Mouse (Mus musculus): ENCODE measurements around the gene Pole2. TPM values are rescaled to one million over a fixed set of nuclear protein-coding genes. Genes with fewer than 3 reads are reported as not detected.

The Pole2 gene
- polyA plus RNA-seq (2017; shearing (Covaris generic)), result 3.3 TPM

DNA sequence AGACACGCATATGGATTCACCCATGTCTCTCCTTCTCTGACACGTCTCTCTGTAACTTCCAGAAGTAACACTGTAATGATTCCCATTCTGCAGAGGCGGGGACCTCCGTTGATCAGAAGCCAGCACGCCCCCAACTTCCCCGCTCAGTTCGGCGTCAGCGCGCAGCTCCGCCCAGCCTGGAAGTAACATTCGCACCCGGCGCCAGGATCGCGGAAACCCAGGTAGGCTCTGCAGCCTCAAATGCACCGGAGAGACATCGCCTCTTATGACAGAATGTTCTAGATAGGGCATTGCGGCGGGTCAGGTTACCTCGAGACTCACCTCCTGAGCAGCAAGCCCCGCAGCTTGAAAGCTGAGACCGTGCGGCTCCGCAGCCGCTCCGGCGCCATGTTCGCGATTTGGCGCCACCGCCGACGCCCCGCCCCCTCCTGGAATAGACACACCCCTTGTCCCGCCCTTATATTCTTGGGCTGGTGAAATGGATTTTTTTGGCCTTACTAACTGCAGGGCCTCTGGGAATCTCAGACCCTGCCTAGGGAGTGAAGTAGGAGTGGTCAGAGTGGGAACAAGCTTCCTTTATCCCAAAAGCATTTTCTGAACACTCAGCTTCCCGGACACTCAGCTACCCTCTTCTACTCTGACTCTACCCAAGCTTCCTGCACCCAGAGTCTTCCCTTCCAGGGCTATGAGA, at the start of gene Pole2:
Pole2 (minus strand) TSS at position 420 of the 691 bp plus-strand sequence.

DNA sequence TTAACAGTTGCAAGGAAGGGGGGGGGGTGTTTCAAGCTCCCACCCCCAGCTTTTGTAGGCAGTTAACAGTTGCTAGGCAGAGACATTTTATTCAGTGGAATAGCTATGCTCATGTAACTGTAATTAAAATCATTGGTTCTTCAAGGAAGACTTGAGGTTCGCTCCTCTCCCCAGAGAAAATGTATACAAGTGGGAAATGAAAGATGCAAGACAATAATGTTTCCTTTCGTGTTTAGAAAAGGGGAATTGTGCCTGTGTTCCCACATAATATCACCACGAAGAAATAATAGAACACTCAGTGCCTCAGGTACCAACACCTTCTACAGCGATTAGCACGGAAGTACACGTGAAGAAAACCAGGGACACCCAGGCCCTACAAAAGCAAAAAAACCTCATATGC, 12.9 kb upstream of the Pole2 start, which contains the start of gene Klhdc1:
Klhdc1 (plus strand) TSS at position 301 of the 400 bp plus-strand sequence.

DNA sequence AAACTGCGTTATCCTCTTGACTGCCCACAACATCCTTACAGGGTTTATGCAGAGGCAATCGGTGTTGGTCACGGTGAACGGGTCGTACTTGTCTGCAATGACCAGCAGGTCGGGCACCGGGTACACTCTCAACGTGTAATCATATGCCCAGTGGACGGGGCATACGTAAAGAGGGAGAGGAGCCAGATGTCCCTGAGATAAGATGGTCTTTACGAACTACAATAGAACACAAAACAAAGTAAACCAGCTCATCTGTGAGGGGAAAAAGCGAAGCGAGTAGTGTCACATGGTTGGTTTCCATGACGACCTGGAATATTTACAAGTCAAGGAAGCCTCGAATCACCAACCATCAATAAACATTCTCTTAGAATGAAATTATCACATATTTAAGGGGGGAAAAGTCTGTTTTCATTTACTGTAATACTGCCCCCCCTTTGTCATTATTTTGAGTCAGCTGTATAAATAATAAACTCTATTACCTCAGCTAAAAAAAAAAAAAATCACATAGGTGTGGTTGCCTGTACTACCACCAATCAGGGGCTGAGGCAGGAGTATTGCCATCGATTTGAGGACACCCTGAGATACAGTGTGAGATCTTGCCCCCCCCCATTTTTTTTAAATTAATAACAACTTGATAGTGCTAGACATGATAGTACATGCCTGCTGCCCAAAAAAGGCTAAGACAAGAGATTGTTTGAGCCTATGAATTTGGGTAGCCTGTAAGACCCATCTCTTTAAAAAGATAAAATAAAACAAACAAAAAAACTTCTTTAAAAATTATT, 23.8 kb downstream of the Pole2 start, which contains the start of gene Gm49384:
Gm49384 (minus strand) TSS at position 216 of the 782 bp plus-strand sequence.

DNA sequence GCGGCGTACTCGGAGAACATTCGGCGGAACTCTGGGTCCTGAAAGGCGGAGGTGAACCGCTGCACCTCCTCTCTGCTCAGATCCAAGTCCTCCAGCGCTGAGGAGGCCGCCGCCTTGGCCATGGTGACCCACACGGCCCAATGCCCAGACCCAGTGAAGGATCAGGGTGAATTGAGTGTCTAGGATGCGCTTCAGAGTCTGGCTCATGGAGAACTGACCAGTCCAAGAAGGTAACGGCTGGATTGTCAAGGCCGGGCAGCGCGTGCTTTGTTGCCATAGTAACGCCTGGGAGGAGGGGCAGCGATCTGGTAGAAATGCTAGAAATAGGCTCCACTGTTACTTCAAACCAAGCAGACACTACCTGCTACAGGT, 29.8 kb downstream of the Pole2 start, which contains the start of gene Dnaaf2:
Dnaaf2 (minus strand) TSS at position 266 of the 372 bp plus-strand sequence.

DNA sequence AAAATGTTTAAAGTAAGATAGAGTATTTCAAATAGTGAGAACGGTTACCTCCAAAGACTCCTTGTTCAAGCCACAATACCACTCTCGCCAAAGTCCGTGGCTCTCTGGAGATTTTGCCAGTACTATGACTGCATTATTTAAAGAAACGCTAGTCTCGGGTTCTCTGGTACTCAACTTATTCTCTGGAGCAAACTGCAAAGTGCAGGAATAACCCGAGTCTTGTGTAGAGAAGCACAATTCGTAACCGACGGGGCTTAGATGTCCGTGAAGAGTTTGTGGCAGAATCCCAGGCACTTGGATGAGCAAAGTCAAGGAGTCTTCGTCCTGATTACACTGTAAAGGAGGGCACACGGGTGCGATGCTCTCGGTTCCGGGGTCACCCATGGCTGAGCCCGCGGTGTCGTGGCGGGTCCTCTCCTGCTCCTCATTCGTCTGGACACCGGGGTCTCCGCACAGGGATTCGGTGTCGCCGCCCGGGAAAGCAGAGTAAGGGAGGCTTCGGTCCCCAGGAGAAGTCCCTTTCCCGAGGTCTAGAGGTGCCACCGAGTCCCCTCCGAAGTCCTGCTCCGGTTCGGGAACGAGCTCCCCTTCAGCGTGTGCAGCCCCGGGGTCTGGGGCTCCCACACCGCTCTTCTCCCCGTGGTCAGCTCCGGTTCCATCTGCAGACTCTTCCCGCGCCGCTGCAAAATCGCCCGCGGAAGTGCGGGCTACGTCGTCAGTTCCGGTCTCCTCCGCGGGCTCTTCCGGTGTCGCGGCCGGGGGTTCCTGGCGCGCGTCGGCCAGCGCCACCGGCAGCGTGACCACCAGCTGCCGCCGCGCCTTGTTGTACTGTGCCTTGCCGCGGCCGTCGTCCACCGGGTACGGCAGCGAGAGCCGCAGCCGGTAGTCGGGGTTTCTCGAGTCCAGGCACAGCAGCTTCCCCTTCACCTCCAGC, 31.3 kb downstream of the Pole2 start, which contains the start of gene Gm49383:
Gm49383 (minus strand) TSS at position 661 of the 934 bp plus-strand sequence.

DNA sequence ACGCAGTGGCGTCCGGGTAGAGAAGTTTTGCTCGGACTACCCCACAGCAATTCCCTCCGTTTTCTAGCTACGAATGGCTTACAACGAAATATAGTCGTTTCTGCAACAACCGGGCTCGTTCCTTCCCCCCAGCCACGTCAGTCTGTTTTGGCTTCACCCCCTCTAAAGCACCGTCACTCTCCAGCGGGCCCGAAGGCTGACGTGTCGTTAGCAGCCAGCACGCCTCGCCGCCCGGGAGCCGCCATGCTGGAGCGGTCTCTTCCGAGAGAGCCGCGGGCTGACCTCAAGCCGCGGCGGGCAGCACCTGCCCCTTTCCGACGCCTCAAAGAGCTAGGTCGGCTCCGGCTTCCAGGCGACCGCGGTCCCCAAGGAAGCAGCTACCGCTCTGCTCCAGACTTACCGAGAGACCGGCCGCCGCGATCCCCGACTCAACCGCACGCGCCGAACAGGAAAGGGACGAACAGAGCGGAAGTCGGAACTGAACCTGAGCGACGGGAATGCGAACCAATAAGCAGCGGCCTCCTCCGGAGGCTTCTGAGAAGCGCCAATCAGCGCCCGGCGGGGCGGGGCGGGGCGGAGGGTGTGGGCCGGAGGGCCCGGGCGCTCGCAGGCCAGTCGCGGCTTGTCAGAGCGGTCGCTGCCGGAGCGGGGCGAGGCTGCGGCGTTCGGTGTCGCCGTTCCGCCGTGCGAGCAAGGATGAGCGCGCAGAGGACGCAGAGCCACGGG, 44.2 kb downstream of the Pole2 start, which contains the start of the genes Rpl36al and Mgat2:
Rpl36al (minus strand) TSS at position 501 of the 726 bp plus-strand sequence.
Mgat2 (plus strand) TSS at position 575 of the 726 bp plus-strand sequence.

DNA sequence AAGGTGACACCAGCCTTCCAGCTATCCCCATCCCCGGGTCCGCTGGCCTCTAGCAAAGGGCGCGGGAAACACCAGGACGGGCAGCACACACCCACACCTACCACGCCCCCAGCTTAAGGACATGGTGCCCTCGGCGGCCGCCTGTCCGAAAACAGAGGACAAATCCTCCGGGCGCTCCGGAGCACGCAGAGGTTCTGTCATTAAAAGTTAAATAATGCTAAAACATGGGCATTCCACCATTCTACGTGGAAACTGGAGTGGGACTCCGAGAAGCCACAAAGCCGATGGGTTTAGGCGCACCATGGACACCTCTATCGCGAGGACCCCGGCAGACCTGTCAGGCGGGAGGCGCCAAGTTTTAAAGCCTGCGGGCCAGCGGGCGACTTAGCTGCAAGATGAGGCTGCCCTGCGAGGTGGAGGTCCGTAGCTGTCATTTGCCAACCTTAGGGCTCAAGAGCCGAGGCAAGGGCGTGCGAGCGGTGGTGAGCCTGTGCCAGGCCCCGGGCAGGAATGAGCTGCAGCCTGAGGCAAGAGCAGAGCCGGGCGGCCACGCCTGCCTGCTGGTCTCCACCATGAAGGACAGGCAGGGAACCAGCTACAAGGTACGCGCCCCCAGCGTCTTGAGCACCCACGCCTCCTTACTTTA, 59.4 kb downstream of the Pole2 start, which contains the start of gene Lrr1:
Lrr1 (plus strand) TSS at position 354 of the 646 bp plus-strand sequence.

DNA sequence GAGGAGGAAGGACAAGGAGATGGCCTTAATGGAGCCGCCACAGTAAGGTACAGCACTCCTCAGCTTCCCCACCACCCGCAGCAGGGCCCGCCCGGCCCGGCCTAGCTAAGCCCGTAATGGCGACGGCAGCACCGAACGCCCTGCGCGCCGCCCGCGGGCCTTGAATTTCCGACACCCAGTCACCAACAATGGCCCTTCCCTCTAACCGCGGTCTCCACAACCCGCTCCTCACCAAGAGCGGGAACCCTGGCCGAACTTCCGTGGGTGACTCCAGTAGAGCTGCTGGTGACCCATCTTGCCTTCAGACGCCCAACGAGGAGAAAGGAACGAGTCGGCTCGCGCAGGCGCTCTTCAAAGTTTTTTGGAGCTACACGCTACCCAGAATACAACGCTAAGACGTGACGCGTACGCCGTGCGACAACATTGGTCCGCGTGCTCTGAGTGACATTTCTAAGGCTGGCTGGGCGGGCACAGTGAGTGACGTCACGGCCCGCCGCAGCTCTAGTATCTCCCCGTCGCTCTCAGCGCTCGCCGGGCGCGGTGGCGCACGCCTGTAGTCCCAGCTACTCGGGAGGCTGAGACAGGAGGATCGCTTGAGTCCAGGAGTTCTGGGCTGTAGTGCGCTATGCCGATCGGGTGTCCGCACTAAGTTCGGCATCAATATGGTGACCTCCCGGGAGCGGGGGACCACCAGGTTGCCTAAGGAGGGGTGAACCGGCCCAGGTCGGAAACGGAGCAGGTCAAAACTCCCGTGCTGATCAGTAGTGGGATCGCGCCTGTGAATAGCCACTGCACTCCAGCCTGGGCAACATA, 69.0 kb downstream of the Pole2 start, which contains the start of gene Rps29:
Rps29 (minus strand) TSS at position 422 of the 813 bp plus-strand sequence.

Other genes with a start within 250 kb of the Pole2 start
- 2,065 TPM for gene Rps29, start 69.0 kb downstream of the Pole2 start, polyA plus RNA-seq (2017; shearing (Covaris generic))
- gene Lrr1, start 59.4 kb downstream of the Pole2 start, polyA plus RNA-seq (2017; shearing (Covaris generic)), result not detected
- gene Rpl36al, start 44.1 kb downstream of the Pole2 start, polyA plus RNA-seq (2017; shearing (Covaris generic)), result 326 TPM
- gene Mgat2, start 44.0 kb downstream of the Pole2 start, polyA plus RNA-seq (2017; shearing (Covaris generic)), result 61.4 TPM
- 9.1 TPM for gene Gm49383, start 31.1 kb downstream of the Pole2 start, polyA plus RNA-seq (2017; shearing (Covaris generic))
- gene Dnaaf2, start 29.8 kb downstream of the Pole2 start, polyA plus RNA-seq (2017; shearing (Covaris generic)), result 3.1 TPM
- gene Gm49384, start 23.9 kb downstream of the Pole2 start, polyA plus RNA-seq (2017; shearing (Covaris generic)), result 8.9 TPM
- gene Klhdc1, start 13.0 kb upstream of the Pole2 start, polyA plus RNA-seq (2017; shearing (Covaris generic)), result 18.9 TPM
- 24.6 TPM for gene Klhdc2, start 68.5 kb upstream of the Pole2 start, polyA plus RNA-seq (2017; shearing (Covaris generic))
- 142 TPM for gene Nemf, start 129.0 kb upstream of the Pole2 start, polyA plus RNA-seq (2017; shearing (Covaris generic))
- 389 TPM for gene Arf6, start 144.0 kb upstream of the Pole2 start, polyA plus RNA-seq (2017; shearing (Covaris generic))
- gene Gm9887, start 144.3 kb upstream of the Pole2 start, polyA plus RNA-seq (2017; shearing (Covaris generic)), result 5.6 TPM